Comparison of ENCODE assay signal across 17 mouse cellular contexts in the genomic region with DNA sequence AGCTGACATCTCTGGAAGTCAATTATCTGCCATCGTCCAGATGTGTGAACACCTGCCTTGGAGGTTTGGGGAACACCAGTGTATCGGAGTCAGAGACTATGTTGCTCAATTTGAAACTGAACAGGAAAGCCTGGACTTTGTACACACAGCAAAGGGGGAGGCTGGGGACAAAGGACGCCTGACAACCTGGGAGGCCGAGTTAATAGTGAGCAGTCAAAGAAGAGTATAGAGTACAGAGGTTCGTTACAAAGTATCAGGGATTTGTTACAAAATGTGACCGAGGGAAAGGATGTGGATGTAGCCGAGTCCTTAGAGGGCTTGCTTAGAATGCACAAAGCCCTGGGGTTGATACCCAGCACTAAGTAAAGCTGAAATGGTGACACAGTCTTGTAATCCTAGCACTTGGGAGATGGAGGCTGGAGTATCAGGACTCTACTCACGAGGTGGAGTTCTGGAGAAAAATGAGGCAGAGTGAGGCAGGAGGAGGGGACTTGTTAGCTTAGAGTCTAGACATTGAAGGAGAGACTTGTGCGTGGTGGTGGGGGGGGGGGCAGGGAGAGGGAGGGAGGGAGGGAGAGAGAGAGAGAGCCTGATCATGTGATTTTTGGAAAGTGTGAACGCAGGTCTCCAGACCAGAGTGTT. TPM values are rescaled to one million over a fixed set of nuclear protein-coding genes. Genes with fewer than 3 reads are reported as not detected.
DNase-seq lines count a peak whose midpoint lies in the region; ATAC-seq lines count a peak whose summit lies in the region.
"Had no signal": no experiment of that assay in that cellular context is flagged by ENCODE, and none has a peak within 500 bp of the region (broad histone marks: within the 10 kb centered on the region; RNA-seq: fewer than 3 reads in every experiment).

No protein-coding gene starts in this region.

- WGBS in intestine, embryonic 15.5 days, result 46% methylated on average over 10 of the region's 10 CpGs
- WGBS in liver, embryonic 15.5 days (ENCODE audit: insufficient replicate concordance), result 49% methylated on average over 10 of the region's 10 CpGs
- WGBS in forebrain, embryonic 16.5 days, result 57% methylated on average over 10 of the region's 10 CpGs

- H3K4me2 ChIP-seq in intestine, embryonic 15.5 days (replicated peaks), result no peak overlapping the region
- H3K4me2 ChIP-seq in liver, embryonic 15.5 days, result no peak overlapping the region; the same call in 1 of the 2 replicates
- H3K4me2 ChIP-seq in forebrain, embryonic 16.5 days (ENCODE audit: low read length), result no peak overlapping the region
- H3K4me2 ChIP-seq: hindbrain, embryonic 12.5 days; neural tube, embryonic 15.5 days had no signal

- H3K4me3 ChIP-seq in intestine, embryonic 15.5 days (replicated peaks), result no peak overlapping the region
- H3K4me3 ChIP-seq in liver, embryonic 15.5 days (replicated peaks), result no peak overlapping the region
- no peak overlapping the region for H3K4me3 ChIP-seq in forebrain, embryonic 16.5 days (replicated peaks; ENCODE audit: low read length)
- H3K4me3 ChIP-seq: erythroblast, embryonic 14.5 days; heart, embryonic 15.5 days; hindbrain, embryonic 12.5 days; lung, embryonic 15.5 days; megakaryocyte, embryonic 14.5 days; neural tube, embryonic 15.5 days had no signal

- no peak overlapping the region for H3K27ac ChIP-seq in intestine, embryonic 15.5 days
- H3K27ac ChIP-seq in liver, embryonic 15.5 days (replicated peaks), result peak overlapping the region; percentile 74
- no peak overlapping the region for H3K27ac ChIP-seq in forebrain, embryonic 16.5 days (ENCODE audit: low read length)
- H3K27ac ChIP-seq: heart, embryonic 15.5 days; hindbrain, embryonic 12.5 days; lung, embryonic 15.5 days; neural tube, embryonic 15.5 days had no signal

- ATAC-seq in intestine, embryonic 15.5 days, result peak; percentile 92
- peak; percentile 75 for ATAC-seq in liver, embryonic 15.5 days (ENCODE audit: insufficient read depth)
- ATAC-seq in forebrain, embryonic 16.5 days, result no peak
- ATAC-seq: Patski had no signal

- H3K9ac ChIP-seq in intestine, embryonic 15.5 days, result no peak overlapping the region
- no peak overlapping the region for H3K9ac ChIP-seq in liver, embryonic 15.5 days
- H3K9ac ChIP-seq in forebrain, embryonic 16.5 days (replicated peaks; ENCODE audit: low read depth, low read length), result no peak overlapping the region
- H3K9ac ChIP-seq: heart, embryonic 15.5 days; hindbrain, embryonic 12.5 days; lung, embryonic 15.5 days; neural tube, embryonic 15.5 days had no signal

- H3K36me3 ChIP-seq in intestine, embryonic 15.5 days, result no peaks in the 10 kb centered on the region
- H3K36me3 ChIP-seq in liver, embryonic 15.5 days (replicated peaks), result no peaks in the 10 kb centered on the region
- no peaks in the 10 kb centered on the region for H3K36me3 ChIP-seq in forebrain, embryonic 16.5 days (ENCODE audit: control insufficient read depth, insufficient read depth)
- H3K36me3 ChIP-seq: heart, embryonic 15.5 days; hindbrain, embryonic 12.5 days; lung, embryonic 15.5 days; neural tube, embryonic 15.5 days had no signal

- no peaks in the 10 kb centered on the region for H3K27me3 ChIP-seq in intestine, embryonic 15.5 days (replicated peaks)
- H3K27me3 ChIP-seq in liver, embryonic 15.5 days, result no peaks in the 10 kb centered on the region
- H3K27me3 ChIP-seq in forebrain, embryonic 16.5 days (replicated peaks; ENCODE audit: control insufficient read depth, insufficient read depth, low read length), result no peaks in the 10 kb centered on the region
- H3K27me3 ChIP-seq: heart, embryonic 15.5 days; hindbrain, embryonic 12.5 days; lung, embryonic 15.5 days; neural tube, embryonic 15.5 days; Patski had no signal

- intact Hi-C loops in left cerebral cortex, postnatal 36 days (cut with DNase I), result no loop called here

- no peaks in the 10 kb centered on the region for H3K9me3 ChIP-seq in intestine, embryonic 15.5 days
- no peaks in the 10 kb centered on the region for H3K9me3 ChIP-seq in liver, embryonic 15.5 days (replicated peaks)
- H3K9me3 ChIP-seq in forebrain, embryonic 16.5 days (ENCODE audit: control insufficient read depth, low read length), result no peaks in the 10 kb centered on the region
- H3K9me3 ChIP-seq: heart, embryonic 15.5 days; hindbrain, embryonic 12.5 days; lung, embryonic 15.5 days; megakaryocyte, embryonic 14.5 days; neural tube, embryonic 15.5 days had no signal

- H3K4me1 ChIP-seq in intestine, embryonic 15.5 days (replicated peaks), result peaks cover 3% of the 10 kb centered on the region; the same call in 1 of the 2 replicates
- H3K4me1 ChIP-seq in liver, embryonic 15.5 days (replicated peaks), result peaks cover 5% of the 10 kb centered on the region; the same call in 1 of the 2 replicates
- H3K4me1 ChIP-seq in forebrain, embryonic 16.5 days (replicated peaks; ENCODE audit: control insufficient read depth, insufficient read depth, low read length), result no peaks in the 10 kb centered on the region
- H3K4me1 ChIP-seq: heart, embryonic 15.5 days; hindbrain, embryonic 12.5 days; lung, embryonic 15.5 days; megakaryocyte, embryonic 14.5 days; neural tube, embryonic 15.5 days had no signal

- DNase-seq in kidney, adult 18-20 months, result peak; percentile 58
- DNase-seq in kidney, postnatal 25 days, result peak; percentile 68 to 83
- DNase-seq in neural tube, embryonic 10.5 days (ENCODE audit: extremely low spot score, low spot score), result no peak
- DNase-seq in left cerebral cortex, postnatal 36 days (ENCODE audit: low spot score in 2 of 2), result no peak
- DNase-seq: cerebellum, adult 18-20 months; gastrocnemius, postnatal 36 days; thymus, adult 2 months had no signal

RNA-seq across cellular contexts. Expression of a gene that starts 16.4 kb away (rescaled TPM):
- polyA plus RNA-seq in intestine, embryonic 15.5 days (2015; fragmentation: Nextera tagmentation; extraction: Ambion mirVana), result 6.0 and 6.1 TPM in 2 replicates
- polyA plus RNA-seq in liver, embryonic 15.5 days (2015; fragmentation: Nextera tagmentation; extraction: Ambion mirVana), result 0.55 and 0.67 TPM in 2 replicates
- polyA plus RNA-seq in forebrain, embryonic 16.5 days (2015; fragmentation: Nextera tagmentation; extraction: Ambion mirVana), result 133 and 143 TPM in 2 replicates
- total RNA-seq in left cerebral cortex, postnatal 36 days (2021), result 100 to 1,000 TPM; 570 to 627 TPM

RNA-seq across cellular contexts. Expression of a gene that starts 26.3 kb away (rescaled TPM):
- polyA plus RNA-seq in intestine, embryonic 15.5 days (2015; fragmentation: Nextera tagmentation; extraction: Ambion mirVana), result 93.1 and 94.7 TPM in 2 replicates
- 26.0 and 28.3 TPM in 2 replicates for polyA plus RNA-seq in liver, embryonic 15.5 days (2015; fragmentation: Nextera tagmentation; extraction: Ambion mirVana)
- polyA plus RNA-seq in forebrain, embryonic 16.5 days (2015; fragmentation: Nextera tagmentation; extraction: Ambion mirVana), result 32.8 and 38.7 TPM in 2 replicates
- total RNA-seq in left cerebral cortex, postnatal 36 days (2021), result 100 to 1,000 TPM; 111 to 119 TPM

Comparison
In these comparisons a context has a peak if more than half of its experiments do, and no peak if none do; other contexts are left out.
1. DNase-seq: peak in kidney, adult 18-20 months (single experiment) and kidney, postnatal 25 days (2 of 2); none in neural tube, embryonic 10.5 days (single experiment) and left cerebral cortex, postnatal 36 days (0 of 2).
2. RNA of a gene that starts 16.4 kb away (polyA plus RNA-seq): 133 to 143 TPM in forebrain, embryonic 16.5 days; 6.0 to 6.1 TPM in intestine, embryonic 15.5 days and 0.55 to 0.67 TPM in liver, embryonic 15.5 days; every median in the first group is over 10 times any median in the second.